Mouse (Mus musculus) forebrain, embryonic 11.5 days (tissue): ENCODE measurements around the gene Sphk1. TPM values are rescaled to one million over a fixed set of nuclear protein-coding genes. Genes with fewer than 3 reads are reported as not detected.

Experiments used
- ATAC-seq: fragments of 200-750 bp; cut with Nextera tagmentation; replicated peaks from 2 replicates; pipeline ENCODE4 v1.8.0; 2017; ENCODE audit warnings: moderate TSS enrichment; ENCODE audit not compliant: low FRiP score
- DNase-seq: peaks from one replicate; pipeline ENCODE4 v3.0.0-alpha.2; 2017; ENCODE audit warnings: low spot score
- H3K27ac ChIP-seq: fragments of 300-500 bp; sonication (generic); 2 replicates; pipeline ENCODE4 v1.5.1; 2014; ENCODE audit warnings: low read depth, low read length
- H3K27me3 ChIP-seq: fragments of 300-500 bp; sonication (generic); 2 replicates; pipeline ENCODE4 v1.6.1; 2014; ENCODE audit warnings: mild to moderate bottlenecking, low read length, mixed read lengths; ENCODE audit not compliant: control insufficient read depth, insufficient read depth
- H3K36me3 ChIP-seq: fragments of 300-500 bp; sonication (generic); 2 replicates; pipeline ENCODE4 v1.6.1; 2014; ENCODE audit warnings: mild to moderate bottlenecking, low read length, moderate library complexity, mixed read lengths; ENCODE audit not compliant: control insufficient read depth, insufficient read depth
- H3K4me1 ChIP-seq: fragments of 300-500 bp; sonication (generic); replicated peaks from 2 replicates; pipeline ENCODE4 v1.6.1; 2014; ENCODE audit warnings: low read length, mixed read lengths; ENCODE audit not compliant: control insufficient read depth, insufficient read depth
- H3K4me2 ChIP-seq: fragments of 300-500 bp; sonication (generic); 2 replicates; pipeline ENCODE4 v1.6.1; 2014; ENCODE audit warnings: low read depth, mild to moderate bottlenecking, low read length, moderate library complexity, mixed read lengths; ENCODE audit not compliant: severe bottlenecking
- H3K4me3 ChIP-seq: fragments of 300-500 bp; sonication (generic); 2 replicates; pipeline ENCODE4 v1.5.1; 2014; ENCODE audit warnings: low read depth, low read length
- H3K9ac ChIP-seq: fragments of 300-500 bp; sonication (generic); 2 replicates; pipeline ENCODE4 v1.6.1; 2014; ENCODE audit warnings: low read length
- H3K9me3 ChIP-seq: fragments of 300-500 bp; sonication (generic); 2 replicates; pipeline ENCODE4 v1.6.1; 2016; ENCODE audit warnings: low read length, mixed read lengths; ENCODE audit not compliant: control insufficient read depth
- WGBS: fragments of 180-500 bp; shearing (Covaris S2); extraction: QIAGEN DNeasy Blood & Tissue Kit; methylation state at CpG from one replicate; pipeline ENCODE4 v1.1.7; 2014; 5-methylcytosine and 5-hydroxymethylcytosine counted together
- polyA plus RNA-seq: library from polyadenylated mRNA; unstranded; fragments of >200 nt; fragmentation: Nextera tagmentation; extraction: Ambion mirVana; gene quantifications from 2 replicates; pipeline ENCODE4 v1.2.1, GENCODE M21; 2014

Sphk1 gene
- polyA plus RNA-seq, 1 experiment from 2014 or later: 3.8 TPM

- Histone ChIP-seq H3K9ac (no peak overlapping the region), H3K36me3 (no peaks in the 10 kb centered on the region), H3K4me2 (no peak overlapping the region), H3K27ac (no peak overlapping the region), H3K9me3 (no peaks in the 10 kb centered on the region), H3K4me3 (no peak overlapping the region), H3K27me3 (no peaks in the 10 kb centered on the region), H3K4me1 (peaks cover 8% of the 10 kb centered on the region; the same call in 1 of the 2 replicates)
- ATAC-seq: no peak
- 68% methylated on average over 12 of the region's 12 CpGs for WGBS
- no peak for DNase-seq
Observed at GRCm38 (mm10) chr11:116572756-116573543, 42.2 kb downstream of the Sphk1 start.

- Histone ChIP-seq H3K36me3 (no peaks in the 10 kb centered on the region), H3K4me3 (no peak overlapping the region), H3K4me1 (peaks cover 8% of the 10 kb centered on the region; the same call in 1 of the 2 replicates), H3K4me2 (no peak overlapping the region), H3K27ac (no peak overlapping the region), H3K9ac (no peak overlapping the region; the same call in 1 of the 2 replicates), H3K27me3 (no peaks in the 10 kb centered on the region), H3K9me3 (no peaks in the 10 kb centered on the region)
- WGBS: 71% methylated on average over 6 of the region's 6 CpGs
- ATAC-seq (no peak), DNase-seq (no peak)
Observed at GRCm38 (mm10) chr11:116574486-116574885, 43.8 kb downstream of the Sphk1 start.

- no peak for DNase-seq
- no peak for ATAC-seq
- no peaks in the 10 kb centered on the region for H3K36me3 ChIP-seq
- H3K9ac ChIP-seq: no peak overlapping the region
- no peak overlapping the region for H3K27ac ChIP-seq
- WGBS: 81% methylated on average over 6 of the region's 6 CpGs
- H3K9me3 ChIP-seq: no peaks in the 10 kb centered on the region
- H3K4me1 ChIP-seq: peaks cover 8% of the 10 kb centered on the region; the same call in 1 of the 2 replicates
- no peak overlapping the region for H3K4me2 ChIP-seq
- no peaks in the 10 kb centered on the region for H3K27me3 ChIP-seq
- H3K4me3 ChIP-seq: no peak overlapping the region
Observed at GRCm38 (mm10) chr11:116574982-116575381, 44.3 kb downstream of the Sphk1 start.

GRCm38 (mm10) chr11:116575396-116575795, 44.7 kb downstream of the Sphk1 start:
- no peak overlapping the region for H3K27ac ChIP-seq
- no peak for DNase-seq
- H3K4me2 ChIP-seq: no peak overlapping the region
- no peaks in the 10 kb centered on the region for H3K36me3 ChIP-seq
- ATAC-seq: no peak
- H3K4me3 ChIP-seq: no peak overlapping the region
- H3K4me1 ChIP-seq: peaks cover 8% of the 10 kb centered on the region; the same call in 1 of the 2 replicates
- no peaks in the 10 kb centered on the region for H3K9me3 ChIP-seq
- H3K27me3 ChIP-seq: no peaks in the 10 kb centered on the region
- WGBS: 89% methylated on average over 2 of the region's 2 CpGs
- no peak overlapping the region for H3K9ac ChIP-seq

- Histone ChIP-seq H3K4me3 (no peak overlapping the region), H3K4me1 (peaks cover 5% of the 10 kb centered on the region; the same call in 1 of the 2 replicates), H3K27ac (no peak overlapping the region), H3K9me3 (no peaks in the 10 kb centered on the region), H3K27me3 (no peaks in the 10 kb centered on the region), H3K4me2 (no peak overlapping the region), H3K9ac (no peak overlapping the region), H3K36me3 (no peaks in the 10 kb centered on the region)
- 93% methylated on average over 3 of the region's 3 CpGs for WGBS
- ATAC-seq: no peak
- no peak for DNase-seq
Observed at GRCm38 (mm10) chr11:116579280-116579679, 48.6 kb downstream of the Sphk1 start.

GRCm38 (mm10) chr11:116580031-116580652, 49.4 kb downstream of the Sphk1 start:
- no peak for DNase-seq
- 23% methylated on average over 10 of the region's 10 CpGs for WGBS
- Histone ChIP-seq H3K4me2 (peak overlapping the region; percentile 58), H3K4me3 (peak overlapping the region; percentile 95), H3K4me1 (peaks cover 2% of the 10 kb centered on the region; the same call in 1 of the 2 replicates), H3K9ac (peak overlapping the region; percentile 91), H3K9me3 (no peaks in the 10 kb centered on the region), H3K36me3 (no peaks in the 10 kb centered on the region), H3K27ac (no peak overlapping the region), H3K27me3 (no peaks in the 10 kb centered on the region)
- no peak for ATAC-seq

DNA sequence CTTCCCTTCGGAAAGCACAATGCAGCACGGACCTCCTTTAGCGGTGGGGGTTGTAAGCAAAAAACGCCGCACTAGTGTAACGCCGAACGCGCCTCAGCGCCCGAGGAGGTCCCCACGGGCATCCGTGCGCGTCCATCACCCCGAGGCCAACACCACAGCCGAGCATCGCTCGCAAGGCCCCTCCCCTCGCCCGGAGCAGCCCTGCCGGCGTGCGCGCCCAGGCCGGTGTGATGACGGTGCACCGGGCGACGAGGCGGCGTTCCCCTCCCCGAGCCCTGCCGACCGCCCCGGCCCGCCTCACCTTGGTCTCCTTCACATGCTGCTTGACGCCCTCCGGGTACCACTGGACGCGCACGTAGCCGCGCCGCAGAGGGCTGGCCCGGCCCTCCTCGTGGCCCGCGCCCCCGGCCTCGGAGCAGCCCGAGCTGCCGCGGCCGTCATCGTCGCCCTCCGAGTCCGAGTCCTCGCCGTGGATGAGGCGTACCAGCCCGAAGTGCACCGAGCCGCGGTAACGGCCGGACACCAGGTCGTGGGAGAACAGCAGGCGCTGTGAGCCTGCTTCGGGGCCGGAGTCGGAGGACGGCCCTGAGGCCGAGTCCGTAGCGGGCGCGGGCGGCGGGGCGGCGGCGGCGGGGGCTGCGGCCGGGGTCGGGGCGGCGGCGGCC, 50.1 kb downstream of the Sphk1 start:
- peak overlapping the region; percentile 63 for H3K27ac ChIP-seq
- peak overlapping the region; percentile 91 for H3K9ac ChIP-seq
- H3K27me3 ChIP-seq: no peaks in the 10 kb centered on the region
- no peaks in the 10 kb centered on the region; the same call in 1 of the 2 replicates for H3K4me1 ChIP-seq
- H3K4me3 ChIP-seq: peak overlapping the region; percentile 95
- no peaks in the 10 kb centered on the region for H3K36me3 ChIP-seq
- WGBS: under 1% methylated on average over 77 of the region's 91 CpGs
- peak overlapping the region; percentile 58 for H3K4me2 ChIP-seq
- ATAC-seq (peak; percentile 81), DNase-seq (peak; percentile 81)
- no peaks in the 10 kb centered on the region for H3K9me3 ChIP-seq

GRCm38 (mm10) chr11:116581376-116581814, 50.7 kb downstream of the Sphk1 start, which contains the start of gene Ube2o:
Gene Ube2o, minus strand, starts transcription at chr11:116581447.
- WGBS: 1% methylated on average over 49 of the region's 51 CpGs
- peak; percentile 90 for ATAC-seq
- Histone ChIP-seq H3K27me3 (no peaks in the 10 kb centered on the region), H3K36me3 (no peaks in the 10 kb centered on the region), H3K4me2 (peak within 1 kb of the TSS; percentile 58), H3K4me1 (no peaks in the 10 kb centered on the region; the same call in 1 of the 2 replicates), H3K27ac (peak within 1 kb of the TSS; percentile 63), H3K9me3 (no peaks in the 10 kb centered on the region), H3K9ac (peak within 1 kb of the TSS; percentile 91), H3K4me3 (peak within 1 kb of the TSS; percentile 95)
- DNase-seq: peak; percentile 94
